Mouse (Mus musculus): ENCODE data around the gene Atp10a. TPM values are rescaled to one million over a fixed set of nuclear protein-coding genes. Genes with fewer than 3 reads are reported as not detected.

Atp10a gene
- total RNA-seq, 1 experiment from 2014 or later = 17.9 TPM

GRCm38 (mm10) chr7:58866865-58867614, 211.1 kb downstream of the Atp10a start:
- ATAC-seq (replicated peaks; ENCODE audit: low read depth, poor library complexity, severe bottlenecking) = no peak

- ATAC-seq (replicated peaks; ENCODE audit: low read depth, poor library complexity, severe bottlenecking) = 0 out of 2 replicates have a peak, but pooled peaks have one; percentile 45
These were observed 214.7 kb downstream of the Atp10a start for GRCm38 (mm10) chr7:58870661-58871060.

GRCm38 (mm10) chr7:58873676-58874075, 217.7 kb downstream of the Atp10a start:
- no peak for ATAC-seq (replicated peaks; ENCODE audit: low read depth, poor library complexity, severe bottlenecking)

Data from common myeloid progenitor, adult 5-6 weeks (primary cell).